Mouse (Mus musculus): ENCODE data around the gene Capn10.

DNA sequence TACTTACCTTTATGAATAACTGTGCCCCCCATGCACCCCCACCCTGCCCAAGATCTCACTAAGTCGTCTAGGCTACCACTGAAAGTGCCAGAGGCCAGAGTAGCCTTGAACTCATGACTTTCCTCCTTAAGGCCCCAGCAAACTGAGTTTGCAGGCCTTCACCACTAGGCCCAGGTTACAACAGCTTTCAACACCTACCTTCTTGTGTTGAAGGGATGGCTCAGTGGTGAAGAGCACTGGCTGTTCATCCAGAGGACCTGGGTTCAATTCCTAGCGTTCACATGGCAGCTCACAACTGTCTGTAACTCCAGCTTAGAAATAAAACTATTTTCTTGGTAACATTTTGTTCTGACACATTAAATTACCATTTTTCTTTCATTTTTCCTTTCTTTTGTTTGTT, 19.5 kb downstream of the Capn10 start:
- TF ChIP-seq BHLHE40 (IDR thresholded peaks at IDR 0.05; ENCODE audit: low read depth, low read length): no peak
- TF ChIP-seq ELF1 (IDR thresholded peaks at IDR 0.05; ENCODE audit: low read depth, low read length): no peak
- no peak for TF ChIP-seq CTCF (conservative IDR thresholded peaks at IDR 0.05 in 1 of 2, IDR thresholded peaks at IDR 0.05 in 1 of 2; ENCODE audit: low read depth in 2 of 2, low read length in 2 of 2)
- no peak for TF ChIP-seq CHD2 (IDR thresholded peaks at IDR 0.05; ENCODE audit: low read length)
- no peak for TF ChIP-seq POLR2A (IDR thresholded peaks at IDR 0.05; ENCODE audit: low read depth, low read length)
- no peak for TF ChIP-seq NELFE (IDR thresholded peaks at IDR 0.05; ENCODE audit: low read depth, low read length)
- TF ChIP-seq USF2 (conservative IDR thresholded peaks at IDR 0.05; ENCODE audit: low read depth, low read length): no peak
- TF ChIP-seq MAX (IDR thresholded peaks at IDR 0.05; ENCODE audit: low read length): no peak
- TF ChIP-seq MAFK (IDR thresholded peaks at IDR 0.05; ENCODE audit: insufficient replicate concordance, low read length): no peak
- TF ChIP-seq TCF12 (IDR thresholded peaks at IDR 0.05; ENCODE audit: low read depth, low read length): no peak
- TF ChIP-seq EP300 (IDR thresholded peaks at IDR 0.05; ENCODE audit: low read length): no peak
- no peak for TF ChIP-seq ETS1 (conservative IDR thresholded peaks at IDR 0.05; ENCODE audit: low read depth, low read length)

Data from CH12.LX (cell line).